Mouse (Mus musculus): ENCODE measurements at regions not wholly inside any gene's neighbourhood (a gene's known extent, or its start where the extent isn't known, plus 50 kb on each side); places are given as distances from the start of the nearest gene placed in this dataset.

- no peak for TF ChIP-seq POLR2A (IDR thresholded peaks at IDR 0.05; ENCODE audit: control insufficient read depth, extremely low read depth, insufficient read depth, low read length, poor library complexity)
- TF ChIP-seq CTCF (IDR thresholded peaks at IDR 0.05; ENCODE audit: borderline replicate concordance, control insufficient read depth, extremely low read depth, insufficient read depth, low read length, poor library complexity), result no peak
Measured at GRCm38 (mm10) chr2:166324954-166325353, 169.5 kb upstream of the Sulf2 start.

Data from thymus, adult 2 months (tissue).